Mouse (Mus musculus): ENCODE data around the gene Smim27.

GRCm38 (mm10) chr4:40244035-40244434, 25.3 kb upstream of the Smim27 start:
- TF ChIP-seq POLR2A (IDR thresholded peaks at IDR 0.05; ENCODE audit: low read depth, low read length) (no peak), CTCF (IDR thresholded peaks at IDR 0.05; ENCODE audit: borderline replicate concordance, insufficient read depth, low read length) (no peak)

All from embryonic fibroblast, embryonic 13.5 days (primary cell).